Mouse (Mus musculus) heart, adult 2 months (tissue): ENCODE data around the gene Gpsm1.

ENCODE experiments used
- CTCF ChIP-seq: fragments of 200-600 bp; IDR thresholded peaks from 2 replicates; pipeline ENCODE4 v1.8.1; 2022; ENCODE audit warnings: antibody characterized with exemption, mild to moderate bottlenecking, moderate library complexity
- POLR2A ChIP-seq: fragments of 200-500 bp; IDR thresholded peaks from 2 replicates; pipeline ENCODE4 v1.6.1; 2011; ENCODE audit warnings: mild to moderate bottlenecking, low read depth, low read length, control low read depth; ENCODE audit not compliant: insufficient read depth

DNA sequence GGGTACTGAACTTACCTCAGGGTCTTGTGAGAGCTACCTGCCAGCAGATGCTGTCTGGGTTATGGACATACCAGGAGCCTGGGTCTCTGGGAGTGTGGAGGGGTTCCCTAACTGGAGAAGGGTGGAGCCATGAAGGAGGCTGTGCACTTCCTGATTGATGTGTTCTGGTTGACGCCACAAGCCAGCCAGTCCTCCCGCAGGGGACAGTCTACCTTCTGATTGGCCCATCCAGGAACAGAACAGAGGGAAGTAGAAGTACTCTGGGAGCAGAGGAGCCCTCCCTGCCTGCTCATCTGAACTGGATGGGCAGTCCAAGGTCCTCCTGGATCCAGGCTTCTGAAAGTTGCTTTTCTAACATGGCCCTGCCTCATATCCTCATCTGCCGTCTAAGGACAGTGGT is 45.5 kb downstream of the Gpsm1 start, which contains the start of gene Card9:
- TF ChIP-seq CTCF = no peak
- TF ChIP-seq POLR2A = no peak
